Mouse (Mus musculus) regulatory T cell (primary cell): ENCODE measurements around the gene B230217C12Rik.

ENCODE experiments used
- in situ Hi-C: fragments of 300-600 bp; cut with MboI, MseI; formaldehyde crosslinking; loops from one replicate; pipeline ENCODE4 v1.15.1; 2025; ENCODE audit warnings: high pct_unique_total_duplicates

B230217C12Rik gene

DNA sequence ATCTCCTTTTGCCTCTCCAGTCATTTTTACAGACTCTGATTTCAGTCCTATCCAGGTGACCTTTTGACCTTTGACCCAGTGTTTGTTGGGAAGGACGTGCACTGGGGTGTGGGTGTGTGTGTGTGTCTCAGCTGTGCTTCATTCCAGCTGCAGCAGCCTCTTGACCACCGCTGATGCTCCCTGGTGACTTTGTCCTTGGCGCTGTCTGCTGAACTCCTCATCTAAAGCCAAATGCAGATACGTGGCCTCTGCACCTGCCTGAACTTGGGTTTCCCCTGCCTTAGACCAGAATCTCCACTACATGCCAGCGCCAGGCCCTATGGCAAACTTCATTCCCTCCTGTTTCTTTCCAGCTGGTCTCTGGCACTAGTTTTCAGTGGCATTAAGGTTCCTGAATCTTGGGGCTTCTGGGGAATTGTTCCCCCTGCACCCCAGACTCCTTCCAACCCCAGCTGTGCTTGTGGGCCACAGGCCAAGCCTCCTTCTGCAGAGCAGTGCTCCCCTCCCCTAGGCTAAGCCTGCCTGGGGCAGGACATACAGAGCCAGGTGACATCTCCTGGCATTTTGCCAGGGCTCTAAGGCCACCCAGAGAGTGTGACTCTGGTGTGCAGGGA lies 31.9 kb upstream of the B230217C12Rik start:
- in situ Hi-C loops, result no loop called here

DNA sequence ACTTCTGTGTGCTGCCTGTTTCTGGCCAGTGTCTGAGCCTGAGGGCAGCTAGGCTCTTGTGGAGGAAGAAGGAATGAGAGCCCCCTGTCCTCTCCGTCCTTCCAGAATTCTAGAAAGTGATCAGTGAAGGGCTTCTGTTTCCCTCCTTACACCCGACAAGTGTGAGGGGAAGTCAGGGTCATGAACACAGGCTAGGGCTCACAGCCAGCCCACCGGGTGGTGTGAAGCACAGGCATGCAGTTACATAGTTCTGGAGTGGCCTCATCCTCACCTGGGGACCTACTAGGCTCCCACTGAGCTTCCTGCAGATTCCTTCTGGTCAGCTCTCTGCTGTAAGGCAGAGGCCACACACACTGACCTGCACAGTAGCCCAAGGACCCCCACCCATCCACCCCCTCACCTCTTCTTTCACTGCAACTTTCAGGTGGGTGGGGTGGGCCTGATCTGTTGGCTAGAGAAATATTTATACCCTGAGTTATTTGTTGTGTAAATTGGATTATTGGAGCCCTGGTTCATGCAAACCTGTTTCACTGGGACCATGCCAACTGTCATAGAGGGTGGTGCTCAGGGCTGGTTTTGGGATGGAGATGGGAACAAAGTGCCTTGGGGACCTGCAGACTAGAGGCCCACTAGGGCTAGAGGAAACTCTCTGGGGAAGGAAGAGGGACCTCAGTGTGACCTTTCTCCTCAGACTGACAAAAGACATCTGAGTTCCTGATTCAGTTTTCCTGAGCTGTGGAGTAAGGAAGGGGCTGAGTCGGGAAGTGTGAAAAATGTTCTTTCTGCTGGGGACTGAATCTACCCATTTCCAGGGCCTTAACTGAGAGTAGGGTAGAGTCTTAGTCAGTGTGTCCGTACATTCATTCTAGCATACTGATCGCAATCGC lies 31.1 kb upstream of the B230217C12Rik start:
- in situ Hi-C loops, result no loop called here

DNA sequence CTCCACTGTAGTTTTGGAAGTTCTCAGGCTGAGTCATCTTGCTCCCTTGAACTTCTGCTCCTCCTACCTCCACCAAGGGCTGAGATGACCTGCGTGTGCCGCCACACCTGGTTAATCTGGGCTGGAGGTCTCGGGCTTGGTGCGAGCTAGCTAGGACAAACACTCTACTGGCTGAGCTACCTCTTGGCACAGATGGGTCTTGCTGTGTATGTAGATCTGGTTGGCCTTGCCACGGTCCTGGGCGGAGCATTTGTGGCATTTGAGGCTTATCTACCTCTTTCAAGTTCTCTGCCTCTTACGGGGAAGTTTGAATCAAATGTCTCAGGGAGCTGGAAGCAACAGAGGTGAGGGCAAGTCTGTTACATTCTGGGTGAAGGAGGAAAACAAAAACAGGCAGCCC lies 30.2 kb upstream of the B230217C12Rik start:
- in situ Hi-C loops, result no loop called here

DNA sequence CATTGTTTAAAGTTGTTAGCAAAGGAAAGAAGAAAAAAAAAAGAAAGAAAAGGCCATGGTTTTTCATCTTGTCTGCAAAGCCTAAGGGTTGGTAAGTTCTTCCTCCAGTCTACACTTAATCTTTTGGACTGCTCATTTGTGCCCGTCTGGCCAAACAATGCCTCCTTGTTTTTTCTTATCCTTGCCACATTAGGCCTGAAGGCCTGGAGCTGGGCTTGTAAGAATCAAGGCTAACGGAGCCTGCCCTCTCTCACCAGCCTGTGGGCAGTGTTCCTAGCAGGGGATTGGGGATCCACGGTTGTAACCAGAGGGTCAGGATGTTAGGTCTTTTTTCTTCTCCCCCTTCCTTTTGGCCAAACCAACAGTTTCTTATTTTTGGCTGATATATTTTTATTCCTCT lies 29.6 kb upstream of the B230217C12Rik start:
- in situ Hi-C loops, result no loop called here

DNA sequence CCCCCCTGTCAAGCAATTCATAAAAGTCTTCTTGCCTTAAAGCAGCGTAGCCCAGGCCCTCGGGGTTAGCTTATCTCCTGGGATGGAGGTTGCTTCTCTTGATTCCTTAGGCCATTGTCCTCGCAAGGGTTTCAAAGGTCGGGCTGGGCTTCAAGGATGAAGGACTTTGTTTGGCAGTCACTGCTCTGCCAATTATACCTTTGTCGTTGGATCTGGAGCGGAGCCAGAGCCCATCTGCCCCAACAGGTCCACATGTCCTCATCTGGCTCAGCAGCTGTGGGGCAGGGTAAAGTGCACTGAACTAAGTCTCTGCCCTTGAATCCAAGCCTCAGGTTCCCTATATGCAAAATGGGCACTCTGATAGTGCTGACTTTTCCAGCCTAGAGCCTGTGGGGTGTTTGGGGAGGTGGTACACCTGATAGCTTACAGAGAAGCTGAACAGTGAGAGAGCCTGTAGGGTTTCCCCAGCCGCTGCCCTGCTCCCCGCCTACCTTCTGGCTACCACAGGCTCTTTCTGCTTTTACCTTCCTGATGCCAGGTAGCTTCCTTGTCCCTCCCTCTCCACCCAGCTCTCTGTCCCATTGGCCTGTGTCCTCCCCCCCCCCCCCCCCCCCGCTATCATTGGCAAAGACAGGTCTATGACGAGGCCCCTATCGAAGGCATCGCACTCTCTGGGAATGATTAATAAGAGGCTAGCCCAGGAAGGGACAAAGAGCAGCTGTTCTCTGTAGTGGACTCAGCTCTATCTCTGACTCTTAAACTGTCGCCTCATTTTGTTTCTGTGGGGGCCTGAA lies 28.8 kb upstream of the B230217C12Rik start:
- in situ Hi-C loops, result no loop called here

DNA sequence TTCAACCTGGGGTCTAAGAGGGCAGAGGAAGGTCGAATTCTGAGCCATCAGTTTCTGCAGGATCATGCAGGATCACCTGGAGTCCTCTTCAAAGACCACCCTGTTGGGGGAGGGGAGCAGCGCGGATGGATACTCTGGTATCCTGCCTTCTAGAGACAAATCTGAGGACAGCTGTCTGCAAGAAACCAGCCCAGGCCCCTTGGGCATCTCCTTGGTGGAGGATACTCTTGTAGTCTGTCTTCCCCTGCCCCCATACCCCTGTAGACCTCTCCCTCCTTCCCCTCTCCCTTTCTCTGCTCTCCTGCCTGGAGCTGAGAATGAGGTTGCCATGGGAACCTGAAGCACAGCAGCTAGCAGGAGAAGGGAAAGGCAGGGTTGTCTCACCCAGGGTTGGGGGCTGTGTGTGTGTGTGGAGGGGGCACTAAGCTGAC lies 28.1 kb upstream of the B230217C12Rik start:
- in situ Hi-C loops, result no loop called here

DNA sequence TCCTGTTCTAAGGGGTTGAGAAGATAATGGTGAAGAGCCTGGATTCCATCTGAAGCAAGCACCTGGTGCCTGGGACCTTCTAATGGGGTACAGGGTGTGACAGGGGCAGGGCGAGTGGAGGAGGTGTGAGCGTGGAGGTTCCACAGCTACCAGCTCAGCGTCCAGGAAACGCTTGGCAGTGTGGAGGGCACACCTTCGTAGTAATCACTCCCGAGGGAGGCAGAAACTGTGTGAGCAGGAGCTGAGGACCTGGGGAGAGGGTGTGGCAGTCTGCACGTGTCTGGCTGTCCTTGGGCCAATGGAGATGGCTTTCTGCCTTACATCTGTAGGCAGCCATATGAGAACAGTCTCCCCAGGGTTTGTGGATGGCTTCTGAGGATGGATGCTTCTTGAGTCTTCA lies 27.5 kb upstream of the B230217C12Rik start:
- in situ Hi-C loops, result no loop called here

DNA sequence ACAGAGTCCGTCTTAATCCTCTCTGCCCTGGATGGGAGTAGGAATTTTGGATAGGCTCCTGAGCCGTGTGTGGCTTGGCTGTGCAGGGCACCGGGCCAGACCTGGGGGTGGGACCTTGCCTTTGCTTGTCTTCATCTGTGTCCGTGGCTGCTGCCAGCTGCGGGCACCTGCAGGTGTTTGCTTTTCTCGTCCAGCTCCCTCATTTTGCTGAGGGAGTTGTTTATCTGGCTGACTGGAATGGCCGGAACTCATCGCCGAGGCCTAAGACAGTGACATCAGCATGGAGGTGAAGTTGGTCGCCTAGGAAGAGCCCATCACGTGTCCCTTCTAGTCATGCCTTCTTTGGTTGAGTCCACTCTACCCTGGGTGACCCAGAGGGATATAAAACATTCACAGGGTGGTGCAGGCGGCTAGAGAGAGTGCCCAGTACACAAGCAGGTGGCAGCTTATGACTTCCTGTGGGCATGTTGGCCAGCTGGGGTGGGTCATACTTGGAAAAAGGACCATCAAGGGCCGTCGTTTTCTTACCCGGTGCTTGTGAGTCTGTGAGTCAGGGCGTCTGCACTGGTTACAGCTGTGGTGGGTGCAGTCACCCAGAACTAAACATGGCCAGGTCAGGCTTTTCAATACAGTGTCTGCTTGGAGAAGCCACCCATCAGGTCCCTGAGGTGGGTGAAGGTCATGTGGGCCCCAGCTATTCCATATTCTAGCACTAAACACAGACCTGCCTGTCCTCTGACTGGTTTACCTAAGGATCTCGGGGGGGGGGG lies 26.6 kb upstream of the B230217C12Rik start:
- in situ Hi-C loops, result no loop called here

DNA sequence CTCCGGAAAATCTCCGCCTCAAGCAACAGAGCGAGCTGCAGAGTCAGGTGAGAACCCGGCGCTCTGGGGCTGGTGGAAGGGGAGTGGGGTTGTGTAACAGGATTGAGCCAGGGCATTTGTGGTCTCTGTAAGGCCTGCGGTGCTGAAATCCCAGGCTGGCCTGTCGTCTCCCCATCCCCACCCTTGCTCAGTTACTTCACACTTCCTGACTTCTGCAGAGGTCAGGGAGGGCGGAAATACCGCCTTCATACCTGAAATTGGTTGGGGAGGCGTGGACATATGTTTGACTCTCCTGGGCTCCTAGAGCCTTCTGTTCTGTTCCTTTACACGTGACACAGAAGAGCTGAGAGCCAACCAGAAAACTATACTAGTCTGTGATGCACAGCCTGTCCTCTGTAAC lies 24.8 kb upstream of the B230217C12Rik start:
- in situ Hi-C loops, result no loop called here

DNA sequence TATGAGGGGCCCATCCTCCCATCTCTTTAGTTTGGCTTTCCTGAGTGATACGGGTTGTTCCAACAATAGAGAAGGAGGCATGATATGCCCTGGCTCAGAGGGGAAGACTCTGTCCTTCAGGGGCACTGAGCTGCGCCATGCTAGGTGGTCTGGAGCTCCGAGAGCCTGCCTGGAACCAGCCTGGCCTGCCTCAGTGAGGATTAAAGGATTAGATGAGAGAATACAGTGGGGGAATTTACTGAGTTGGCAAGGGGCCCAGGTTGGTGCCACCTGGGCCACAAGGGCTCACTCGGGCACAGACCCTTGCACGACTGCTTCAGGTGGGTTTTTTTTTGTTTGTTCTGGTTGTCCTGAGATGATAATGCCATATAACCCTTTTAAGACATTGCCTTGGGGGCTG lies 24.4 kb upstream of the B230217C12Rik start:
- in situ Hi-C loops, result no loop called here

DNA sequence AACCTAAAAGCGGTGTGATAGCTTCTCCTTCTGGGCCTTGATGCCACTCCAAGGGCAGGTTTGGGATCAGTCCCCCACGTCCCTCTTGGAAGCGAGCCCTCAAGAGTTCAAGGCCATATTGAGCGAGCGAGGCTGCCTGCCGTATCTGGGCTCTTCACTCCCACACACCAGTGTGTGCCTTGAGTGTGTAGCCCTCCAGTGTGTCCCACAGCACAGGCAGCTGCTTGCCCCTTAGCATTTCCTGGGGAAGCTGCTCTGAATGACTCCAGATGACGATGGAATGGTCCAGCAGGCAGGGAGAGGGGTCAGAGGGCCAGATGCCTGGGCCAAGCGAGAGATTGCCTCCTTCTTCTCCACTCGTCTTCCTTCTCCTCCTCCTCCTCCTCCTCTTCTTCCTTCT lies 23.7 kb upstream of the B230217C12Rik start:
- in situ Hi-C loops, result no loop called here

DNA sequence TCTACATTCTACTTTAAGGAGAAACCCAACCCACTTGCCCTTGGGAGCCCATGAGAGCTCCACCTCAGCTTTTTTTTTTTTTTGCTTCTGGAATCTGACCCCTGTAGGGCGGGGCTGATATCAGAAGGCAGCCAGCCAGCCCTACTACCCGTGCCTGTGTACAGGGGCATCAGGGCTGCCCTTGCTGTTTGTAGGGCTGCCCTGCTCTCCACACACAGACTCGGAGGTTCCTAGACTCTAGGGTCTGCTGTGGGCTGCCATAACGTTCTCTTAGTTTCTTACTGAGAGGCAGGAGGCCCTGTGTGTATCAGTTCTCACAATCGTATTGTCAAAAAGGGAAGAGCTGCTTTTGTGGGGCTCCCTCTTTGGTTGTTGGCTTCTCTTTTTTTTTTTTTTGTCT lies 23.2 kb upstream of the B230217C12Rik start:
- in situ Hi-C loops, result no loop called here

DNA sequence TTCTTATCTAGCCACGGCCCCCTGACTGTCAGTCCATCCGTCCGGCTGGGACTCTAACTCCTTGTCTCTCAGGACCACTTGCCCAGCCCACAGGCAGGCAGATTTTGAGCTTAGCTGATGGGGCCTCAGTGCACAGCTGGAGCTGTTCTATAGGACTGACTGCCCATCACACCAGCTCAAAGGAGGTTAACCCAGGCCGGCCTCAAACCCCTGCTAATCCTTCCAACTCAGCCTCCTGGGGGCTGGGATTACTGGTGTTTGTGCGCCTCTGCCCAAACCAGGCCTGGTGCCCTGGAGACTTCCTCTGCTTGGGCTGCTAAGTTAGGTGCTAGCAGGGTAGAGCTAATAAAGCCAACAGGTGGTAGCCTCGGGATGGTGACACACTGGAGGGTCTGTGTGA lies 22.6 kb upstream of the B230217C12Rik start:
- in situ Hi-C loops, result no loop called here

DNA sequence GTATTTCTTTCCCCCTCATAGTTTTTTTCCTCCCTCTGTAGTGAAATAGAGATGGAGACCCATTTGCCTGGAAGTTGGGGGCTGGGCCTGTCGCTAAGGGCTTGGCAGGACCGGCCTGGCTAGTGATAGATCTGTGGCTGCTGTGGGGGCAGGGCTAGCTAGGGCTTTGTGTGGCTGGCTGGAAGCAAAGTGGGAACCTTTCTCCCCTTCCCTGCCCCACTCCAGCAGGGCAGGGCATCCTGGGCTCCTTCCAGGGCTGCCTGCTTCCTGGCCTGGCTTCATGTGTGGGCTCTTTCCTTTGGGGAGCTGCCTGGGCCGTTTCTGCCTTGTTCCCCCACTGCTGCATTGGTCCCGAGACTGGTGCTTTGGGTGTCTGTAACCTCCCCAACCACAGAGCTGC lies 22.0 kb upstream of the B230217C12Rik start:
- in situ Hi-C loops, result no loop called here

DNA sequence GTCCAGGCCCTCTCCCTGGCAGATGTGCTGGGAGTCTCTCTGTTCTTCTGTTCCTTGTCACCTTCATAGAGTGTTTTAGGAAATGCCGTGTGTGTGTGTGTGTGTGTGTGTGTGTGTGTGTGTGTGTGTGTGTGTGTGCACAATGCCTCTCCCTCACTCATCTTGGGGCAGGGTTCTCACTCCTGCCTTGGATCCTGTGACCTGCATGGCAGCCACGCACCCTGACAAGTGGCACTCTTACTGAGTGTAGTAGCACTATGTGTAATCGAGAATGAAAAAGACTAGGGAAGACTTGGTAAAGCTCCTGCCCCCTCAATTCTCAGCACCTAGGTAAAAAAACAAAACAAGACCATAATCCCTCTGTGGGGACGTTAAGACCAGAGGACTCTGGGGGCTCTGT lies 21.5 kb upstream of the B230217C12Rik start:
- in situ Hi-C loops, result no loop called here

DNA sequence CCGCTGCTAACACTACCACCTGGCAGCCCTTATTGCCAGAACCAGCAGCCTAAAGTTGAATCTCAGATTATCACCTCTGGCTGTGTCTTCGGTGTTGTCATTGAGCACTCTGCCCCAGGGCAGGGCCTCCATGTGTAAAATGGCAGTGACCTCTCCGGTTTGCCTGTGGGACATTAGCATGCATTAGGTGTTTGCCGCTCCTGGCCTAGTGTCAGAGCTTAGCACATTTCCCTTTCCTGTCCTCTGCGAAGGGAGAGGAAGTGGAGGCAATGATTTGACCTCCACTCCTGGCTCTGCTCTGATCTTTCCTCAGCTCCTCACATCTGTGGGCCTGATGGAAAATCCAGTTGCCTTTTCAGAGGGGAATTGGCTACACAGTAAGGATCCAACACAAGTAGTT lies 20.7 kb upstream of the B230217C12Rik start:
- in situ Hi-C loops, result no loop called here

DNA sequence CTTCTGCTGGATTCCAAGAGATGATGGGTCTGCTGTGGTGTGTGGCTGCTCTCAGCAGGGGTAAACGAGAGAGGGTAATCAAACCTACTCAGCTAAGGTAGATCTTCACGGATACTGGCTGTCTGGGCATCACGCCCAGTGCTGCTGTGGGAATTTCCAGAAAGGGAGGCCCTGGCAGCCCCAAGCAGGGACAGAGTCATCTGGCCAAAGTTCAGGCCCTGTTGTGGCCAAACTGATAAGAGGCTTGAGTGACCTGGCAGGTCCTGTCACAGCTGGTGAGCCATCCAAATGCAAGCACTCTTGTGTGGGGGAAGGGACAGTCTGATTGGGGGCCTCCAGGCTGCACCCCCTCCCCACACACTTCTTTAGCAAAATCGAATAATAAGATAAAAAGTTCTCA lies 19.7 kb upstream of the B230217C12Rik start:
- in situ Hi-C loops, result no loop called here

DNA sequence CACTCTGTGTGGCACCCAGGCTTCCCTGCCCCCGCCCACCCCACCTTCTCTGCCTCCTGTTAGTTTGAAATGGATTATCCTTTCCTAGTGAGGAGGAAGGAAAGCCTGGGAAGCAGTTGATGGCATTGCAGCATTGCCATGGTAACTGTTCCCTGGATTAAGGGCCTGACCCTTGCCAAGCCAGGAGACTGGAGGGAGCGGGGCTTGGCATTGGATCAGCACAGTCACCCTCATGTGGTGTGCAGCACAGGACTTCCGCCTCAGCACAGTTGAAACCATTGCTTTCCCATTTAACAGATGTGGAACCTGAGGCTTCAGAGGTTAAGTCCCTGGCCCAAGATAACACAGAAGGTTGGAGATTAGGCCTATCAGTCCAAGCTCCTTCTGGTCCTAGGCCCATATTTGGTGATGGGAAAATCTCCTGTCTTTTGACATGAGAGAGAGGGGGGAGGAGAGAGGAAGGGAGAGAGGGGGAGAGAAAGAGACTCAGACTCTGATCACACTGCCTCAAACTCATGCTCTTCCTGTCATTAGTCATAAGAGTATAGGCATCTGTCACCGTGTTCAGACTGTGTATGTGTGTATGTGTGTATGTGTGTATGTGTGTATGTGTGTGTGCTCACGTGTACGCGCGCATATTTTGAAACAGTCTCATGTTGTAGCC lies 19.0 kb upstream of the B230217C12Rik start:
- in situ Hi-C loops, result no loop called here

DNA sequence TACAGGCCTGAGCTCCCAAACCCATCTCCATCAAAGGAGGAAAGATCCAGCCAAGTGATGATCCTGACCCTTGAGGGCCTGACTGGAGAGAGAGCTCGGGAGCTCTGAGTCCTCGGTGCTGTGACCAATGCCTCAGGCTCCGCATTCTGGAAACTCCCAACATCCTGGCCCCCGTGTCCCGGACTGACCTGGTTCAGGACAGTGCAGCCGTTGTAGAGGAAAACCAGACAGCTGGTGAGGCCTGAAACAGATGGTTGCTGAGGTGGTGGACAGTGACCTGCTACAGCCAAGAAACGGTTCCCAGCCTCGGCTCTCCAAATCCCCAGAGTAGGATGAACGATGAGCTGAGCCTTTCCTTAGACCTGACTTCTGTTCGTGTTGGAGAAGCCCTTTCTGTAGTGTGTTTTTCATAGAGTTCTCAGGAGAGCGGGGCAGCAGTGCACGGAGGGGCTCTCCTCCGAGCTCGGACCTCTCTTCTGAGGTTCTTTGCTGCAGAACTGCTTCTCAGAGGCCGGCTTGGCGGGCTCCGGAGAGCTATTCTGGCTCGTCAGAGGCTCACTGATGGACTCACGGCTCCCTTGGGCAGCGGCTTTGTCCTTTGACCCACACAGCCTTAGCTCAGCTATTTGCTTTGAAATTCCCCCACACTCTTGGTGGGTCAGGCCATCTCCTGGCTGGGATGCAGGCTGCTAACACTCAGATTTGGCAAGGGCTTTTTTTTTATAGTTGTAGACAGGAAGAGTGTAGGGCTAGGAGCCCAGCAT lies 17.6 kb upstream of the B230217C12Rik start:
- in situ Hi-C loops, result no loop called here

DNA sequence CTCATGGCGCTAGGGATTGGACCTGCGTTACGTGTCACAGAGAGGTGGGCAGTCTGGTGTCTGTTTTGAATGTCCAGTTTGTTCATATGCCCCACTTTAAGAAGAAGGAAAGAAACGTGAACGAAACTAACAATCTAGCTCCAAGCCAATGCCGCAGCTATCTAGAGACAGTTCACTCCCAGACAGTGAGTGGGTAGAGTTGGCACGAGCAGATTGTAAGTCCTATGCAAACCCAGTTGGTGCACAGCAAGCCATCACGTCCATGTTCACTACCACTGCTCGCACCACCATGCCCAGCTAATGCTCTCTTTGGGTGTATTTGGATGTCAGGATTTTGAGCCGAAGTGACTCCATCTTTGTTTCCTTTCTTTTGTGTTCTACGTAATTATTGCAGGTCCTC lies 16.4 kb upstream of the B230217C12Rik start:
- in situ Hi-C loops, result no loop called here
